Mouse (Mus musculus): ENCODE data around the gene Bmp7.

Gene Bmp7

DNA sequence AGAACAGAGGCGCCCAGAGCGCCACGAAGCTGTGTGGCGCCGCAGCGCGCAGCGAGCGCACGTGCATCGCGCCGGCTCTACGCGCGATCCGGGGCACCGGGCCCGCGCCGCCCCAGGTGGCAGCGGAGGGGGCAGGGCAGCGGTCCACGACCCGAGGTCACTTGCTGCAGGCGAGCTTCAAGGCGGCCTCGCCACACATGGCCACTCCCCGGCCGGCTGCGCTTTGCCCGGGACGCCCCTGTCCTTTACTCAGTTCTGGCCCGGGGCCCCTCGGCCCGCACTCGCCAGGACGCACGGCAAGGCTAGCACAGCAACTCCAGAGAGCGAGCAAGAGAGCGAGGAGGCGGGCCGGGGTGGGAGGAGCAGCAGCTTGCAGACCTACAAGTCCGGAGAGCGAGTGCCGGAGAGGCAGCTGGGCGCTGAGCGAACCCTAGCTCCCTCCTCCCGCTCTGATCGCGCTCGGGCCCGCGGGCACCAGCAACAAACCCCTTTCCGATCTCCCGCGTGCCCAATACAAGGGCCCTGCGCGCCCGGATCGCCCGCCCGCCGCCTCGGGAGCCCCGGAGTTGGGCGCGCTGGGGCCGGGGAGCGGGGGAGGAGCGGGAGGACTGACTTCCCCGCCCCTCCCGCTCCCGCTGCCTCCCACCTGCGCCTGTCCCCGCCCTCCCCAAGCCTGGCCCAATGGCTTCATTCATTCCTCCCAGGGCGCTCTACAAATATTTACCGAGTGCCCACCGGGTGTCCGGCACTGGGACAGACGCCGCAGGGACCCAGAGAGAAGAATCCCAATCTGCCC lies at the start of gene Bmp7:
Bmp7 (minus strand) TSS at position 319 of the 796 bp plus-strand sequence.
- peak; percentile 62 for DNase-seq (ENCODE audit: low spot score)

DNA sequence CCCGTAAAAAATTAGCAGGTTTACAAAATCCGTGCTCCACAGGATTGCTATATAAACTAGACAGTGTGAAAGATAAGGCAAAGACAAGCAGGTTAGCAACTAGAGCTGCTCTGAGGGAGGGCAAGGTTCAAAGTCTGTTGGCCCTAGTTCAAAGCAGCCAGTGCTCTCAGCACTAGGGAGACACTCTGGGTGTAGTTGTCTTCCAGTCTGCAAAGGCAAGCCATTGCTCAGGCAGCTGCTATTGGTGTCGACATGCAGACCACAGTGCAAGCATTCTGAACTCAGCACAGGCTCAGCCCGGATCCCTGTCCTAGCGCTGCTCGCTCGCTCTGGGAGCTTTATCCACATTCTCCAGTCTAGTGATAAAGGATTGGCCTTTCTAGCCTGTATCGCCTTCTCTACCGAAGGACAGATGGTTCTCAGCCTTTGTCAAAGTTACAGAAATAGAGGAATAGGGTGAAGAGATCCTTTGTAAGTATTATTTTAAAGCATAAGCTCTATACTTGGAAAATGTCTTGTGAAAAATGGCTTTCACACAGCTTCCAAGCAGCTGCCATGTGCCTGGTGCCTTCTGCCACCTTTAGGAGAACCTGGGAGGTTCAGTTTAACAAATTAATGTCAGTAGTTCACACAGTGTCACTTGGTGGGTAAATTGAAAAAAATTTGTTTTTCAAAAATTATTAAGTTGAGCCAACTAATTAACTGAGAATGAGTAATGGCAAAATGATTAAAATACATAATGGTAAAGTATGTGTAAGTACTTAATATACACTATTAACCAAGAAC lies 42.8 kb upstream of the Bmp7 start:
- DNase-seq (ENCODE audit: low spot score), result no peak

DNA sequence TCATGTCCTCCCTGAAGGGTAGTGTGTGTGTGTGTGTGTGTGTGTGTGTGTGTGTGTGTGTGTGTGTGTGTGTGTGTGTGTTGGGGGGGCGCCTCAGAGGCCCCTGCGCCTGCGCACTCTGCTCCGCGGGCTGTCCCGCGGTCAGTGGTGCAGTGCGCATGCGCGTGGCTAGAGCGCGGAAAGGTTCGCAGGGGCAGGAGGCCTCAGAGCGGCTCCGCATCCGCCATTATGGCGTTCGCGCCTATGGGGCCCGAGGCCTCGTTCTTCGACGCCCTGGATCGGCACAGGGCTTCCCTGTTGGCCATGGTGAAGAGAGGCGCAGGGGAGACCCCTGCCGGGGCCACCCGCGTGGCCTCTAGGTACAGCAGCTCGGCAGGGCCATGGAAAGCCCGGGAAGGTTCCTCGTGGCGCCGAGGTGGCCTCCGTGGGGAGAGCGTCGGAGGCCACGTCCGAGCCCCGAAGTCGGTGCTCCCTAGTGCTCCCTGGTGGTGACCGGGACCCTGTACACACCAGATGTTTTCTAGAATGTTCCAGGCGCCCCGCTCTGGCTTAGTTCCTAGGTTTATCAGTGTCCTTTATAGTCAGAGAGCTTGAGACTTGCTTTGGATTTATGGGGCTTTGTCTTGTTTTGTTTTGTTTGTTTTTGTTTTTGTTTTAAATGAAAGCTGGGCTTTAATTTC lies 39.7 kb upstream of the Bmp7 start:
- DNase-seq (ENCODE audit: low spot score), result no peak

DNA sequence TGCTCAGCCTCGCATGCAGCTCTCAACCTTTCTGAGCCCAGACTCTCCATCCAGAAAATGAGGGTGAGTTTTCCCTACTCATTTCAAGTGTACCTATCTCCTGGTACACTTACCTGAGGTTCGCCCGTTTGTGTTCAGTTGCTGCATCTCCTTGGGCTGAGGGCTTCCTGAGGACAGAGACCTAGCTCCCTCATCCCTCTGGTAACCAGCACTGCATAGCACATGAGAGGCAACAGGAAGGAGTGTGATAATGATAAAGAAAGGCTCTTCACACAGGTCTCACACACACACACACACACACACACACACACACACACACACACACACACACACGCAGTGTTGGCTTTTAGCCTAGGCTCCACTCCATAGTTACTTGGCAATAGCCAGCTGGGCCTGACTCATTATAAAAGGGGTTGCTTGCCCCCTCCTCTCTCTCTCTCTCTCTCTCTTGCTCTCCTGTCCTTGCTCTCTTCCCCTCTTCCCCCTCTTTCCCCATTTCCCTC lies 38.1 kb upstream of the Bmp7 start:
- peak; percentile 42 for DNase-seq (ENCODE audit: low spot score)

DNA sequence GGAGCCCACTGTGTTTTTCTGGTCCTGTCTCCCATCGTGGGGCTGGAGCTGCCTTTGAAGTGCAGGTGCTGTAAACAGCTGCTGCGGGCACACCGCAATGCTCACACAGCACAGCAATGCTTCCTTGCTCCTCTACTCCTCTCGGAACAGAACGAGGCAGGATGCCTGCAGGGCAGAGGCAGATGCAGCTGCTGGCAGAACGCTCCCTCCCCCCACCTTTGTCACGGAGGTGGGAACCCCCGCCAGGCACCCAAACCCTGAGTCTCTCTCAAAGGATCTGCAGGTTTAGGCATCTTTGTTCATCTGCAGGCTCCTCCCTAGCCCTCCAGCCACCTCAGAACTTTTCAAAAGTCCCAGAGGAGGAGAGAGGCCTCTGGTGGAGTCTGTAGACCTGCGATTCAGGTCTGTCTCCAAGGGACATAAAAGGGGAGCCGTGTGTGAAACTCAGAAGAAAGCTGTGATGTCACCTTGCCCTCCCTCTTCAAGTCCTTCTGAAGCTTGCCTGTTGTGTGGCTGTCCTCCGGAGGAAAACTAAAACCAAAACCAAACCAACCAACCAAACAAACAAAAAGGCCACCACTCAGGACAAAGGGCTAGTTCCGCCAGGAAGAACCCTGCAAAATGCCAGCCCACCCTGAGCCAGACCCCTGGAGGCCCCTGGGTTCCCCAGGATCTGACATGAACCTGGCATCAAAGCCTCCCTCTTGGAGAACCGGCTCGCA lies 37.4 kb upstream of the Bmp7 start, which contains the start of gene Spo11:
Spo11 (plus strand) TSS at position 292 of the 722 bp plus-strand sequence.
- peak; percentile 84 for DNase-seq (ENCODE audit: low spot score)

DNA sequence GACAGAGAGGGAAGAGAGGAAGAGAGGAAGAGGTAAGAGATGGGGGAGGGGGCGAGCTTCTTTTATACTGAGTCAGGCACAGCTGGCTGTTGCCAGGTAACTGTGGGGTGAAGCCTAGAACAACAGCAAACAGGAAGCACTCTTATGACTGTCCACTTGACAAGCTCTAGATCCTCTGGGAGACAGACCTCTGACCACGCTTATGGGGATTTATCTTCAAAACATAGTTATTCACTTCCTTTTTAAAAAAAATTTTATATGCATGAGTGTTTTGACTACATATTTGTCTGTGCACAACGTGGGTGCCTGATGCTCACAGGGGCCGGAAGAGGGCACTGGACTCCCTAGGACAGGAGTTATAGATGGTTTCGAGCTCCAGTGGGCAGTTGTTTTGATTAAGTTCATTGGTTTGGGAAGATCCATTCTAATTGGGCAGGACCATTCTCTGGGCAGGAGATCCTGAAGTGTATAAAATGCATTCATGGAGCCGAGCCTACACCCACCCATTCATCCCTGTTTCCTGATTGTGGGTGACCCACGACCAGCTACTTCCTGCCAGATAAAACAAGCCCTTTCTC lies 36.6 kb upstream of the Bmp7 start:
- DNase-seq (ENCODE audit: low spot score), result peak; percentile 48

DNA sequence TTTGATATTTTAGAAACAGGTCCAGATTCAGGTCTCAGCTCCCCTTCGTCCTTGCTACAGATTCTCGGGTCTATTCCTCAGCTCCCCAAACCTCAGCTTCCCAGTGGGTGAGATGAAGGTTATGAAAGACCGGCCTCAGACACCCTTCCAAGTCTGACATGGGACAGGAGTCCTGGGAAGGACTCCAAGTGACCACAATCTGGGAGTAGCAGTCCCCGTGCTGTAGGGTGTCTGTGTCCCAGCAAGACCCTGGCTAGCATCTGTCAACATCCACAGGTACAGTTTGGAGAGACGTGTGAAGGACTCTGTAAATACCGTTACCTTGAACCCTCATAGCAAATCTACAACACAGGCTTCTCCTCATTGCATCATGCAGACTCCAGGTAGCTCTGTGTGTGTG lies 35.0 kb upstream of the Bmp7 start:
- DNase-seq (ENCODE audit: low spot score), result no peak

DNA sequence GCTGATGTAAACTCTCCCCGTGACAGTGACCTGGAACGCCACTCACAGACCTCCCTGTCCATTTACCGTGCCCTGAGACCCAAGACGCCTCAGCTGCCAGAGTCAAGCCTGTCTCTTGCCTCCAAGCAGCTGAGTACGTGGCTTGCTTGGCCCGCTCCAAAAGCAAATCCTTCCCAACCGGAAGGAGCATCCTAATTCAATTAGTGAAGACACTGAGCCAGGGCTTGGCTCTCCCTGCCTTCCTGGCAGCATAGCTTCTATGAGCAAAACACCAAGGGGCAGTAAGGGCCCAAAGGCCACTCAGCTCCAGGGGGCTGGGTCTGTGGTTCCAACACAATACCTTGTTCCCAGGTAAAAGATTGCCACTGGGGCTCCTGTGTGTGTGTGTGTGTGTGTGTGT lies 34.6 kb upstream of the Bmp7 start:
- DNase-seq (ENCODE audit: low spot score), result no peak

DNA sequence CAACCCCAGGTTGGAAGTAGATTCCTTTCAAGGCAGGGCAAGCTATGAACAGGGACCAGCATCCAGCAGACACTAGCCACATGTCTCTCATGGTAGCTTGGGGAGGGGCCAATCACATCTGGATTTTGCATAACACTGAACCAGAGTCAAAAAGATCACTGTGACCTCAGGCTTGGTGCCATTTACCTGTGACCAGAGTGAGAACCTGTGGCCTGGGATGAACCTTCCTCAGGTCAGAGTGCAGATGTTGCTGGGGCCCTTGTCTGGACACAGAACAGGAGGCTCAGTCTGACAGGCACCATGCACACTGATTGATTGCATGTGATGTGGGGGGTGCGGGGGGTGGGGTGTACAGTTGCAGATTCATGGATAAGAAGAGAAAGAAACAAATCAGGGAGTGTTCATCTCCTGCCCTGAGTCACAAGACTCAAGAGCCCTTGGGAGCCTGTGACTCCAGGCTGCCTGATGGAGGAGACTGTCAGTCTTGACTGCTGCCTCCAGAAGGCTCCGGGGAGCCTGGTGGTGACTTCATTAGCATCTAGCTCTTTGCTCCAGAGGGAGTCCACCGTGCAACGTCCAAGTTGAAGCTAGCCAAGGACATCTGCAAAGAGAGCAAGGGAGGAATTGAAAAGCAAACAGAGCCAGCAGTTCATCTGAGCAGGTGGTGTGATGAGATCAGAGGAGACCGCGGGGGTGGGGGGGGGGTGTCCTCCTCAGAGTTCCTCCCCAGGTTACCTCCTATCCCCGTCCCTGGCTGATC lies 33.9 kb upstream of the Bmp7 start:
- no peak for DNase-seq (ENCODE audit: low spot score)

DNA sequence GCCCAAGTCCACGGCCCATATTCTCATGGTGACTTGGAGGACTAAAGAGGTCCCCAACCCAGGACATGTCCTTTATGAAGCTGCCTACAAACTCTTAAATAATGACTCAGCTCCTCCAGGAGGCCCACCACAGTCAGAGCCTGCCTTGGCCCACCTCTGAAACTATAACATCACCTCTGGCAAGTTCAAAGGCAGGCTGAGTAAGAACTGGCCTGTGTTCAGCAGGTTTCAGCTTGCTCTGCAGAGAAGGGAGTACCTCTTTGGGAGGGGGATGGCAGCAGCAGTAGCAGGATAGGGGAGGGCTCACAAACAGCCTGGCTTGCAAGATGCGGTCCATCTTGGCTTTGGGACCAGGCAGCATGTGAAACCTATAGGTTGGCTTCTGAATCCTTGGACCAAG lies 31.7 kb upstream of the Bmp7 start:
- DNase-seq (ENCODE audit: low spot score), result no peak

DNA sequence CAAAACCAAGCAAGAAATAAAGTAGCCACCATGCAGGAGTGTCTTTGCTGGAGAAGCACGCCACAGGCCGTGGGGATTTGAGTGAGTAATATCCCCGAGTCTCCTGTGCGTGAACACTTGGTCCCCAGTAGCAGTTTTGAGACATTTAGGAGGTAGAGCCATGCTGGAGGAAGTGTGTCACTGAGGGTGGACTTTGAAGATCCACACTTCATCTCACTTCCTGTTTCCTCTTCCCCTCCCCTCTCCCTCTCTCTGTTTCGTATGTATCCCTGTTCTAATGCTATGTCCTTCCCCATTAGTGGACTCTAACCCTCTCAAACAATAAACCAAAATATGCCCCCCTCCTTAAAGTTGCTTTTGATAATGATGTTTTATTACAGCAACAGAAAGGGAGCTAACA lies 26.4 kb upstream of the Bmp7 start:
- peak; percentile 29 for DNase-seq (ENCODE audit: low spot score)

DNA sequence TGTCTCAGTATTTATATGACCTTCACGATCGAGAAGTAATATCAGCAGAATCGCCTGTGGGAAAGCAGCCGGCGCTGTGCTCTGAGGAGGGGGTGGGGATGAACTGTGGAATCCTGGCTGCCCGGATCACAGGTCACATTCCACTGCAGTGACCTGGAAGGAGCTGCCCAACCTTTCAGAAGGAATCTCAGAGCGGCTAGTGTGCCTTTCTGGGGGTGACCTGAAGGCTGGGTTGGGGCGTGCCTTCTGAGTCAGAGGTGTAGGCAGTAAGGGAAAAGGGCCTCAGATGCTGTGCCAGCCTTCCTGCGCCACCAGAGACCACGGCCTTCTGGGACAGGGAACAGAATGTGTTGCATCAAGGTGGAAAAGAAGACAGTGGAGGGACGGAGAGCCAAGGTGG lies 25.1 kb upstream of the Bmp7 start:
- DNase-seq (ENCODE audit: low spot score), result no peak

DNA sequence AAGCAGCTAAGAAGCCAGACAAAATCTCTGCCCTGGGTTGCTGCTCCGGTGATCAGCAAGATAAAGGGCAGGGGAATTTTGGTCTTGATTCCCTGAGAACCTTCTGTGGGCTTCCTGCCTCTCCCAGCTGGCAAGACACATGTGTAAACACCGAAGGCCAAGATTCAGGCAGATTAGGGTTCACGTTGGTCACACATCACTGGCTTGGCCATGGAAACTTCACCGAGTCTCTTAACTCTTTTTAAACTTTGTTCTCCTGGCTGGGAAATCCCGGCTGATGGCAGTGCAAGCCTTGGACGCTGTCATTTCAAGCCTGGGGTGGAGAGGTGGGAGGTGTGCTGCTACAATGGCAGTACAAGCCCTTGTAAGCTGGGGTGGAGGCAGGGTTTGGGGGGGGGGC lies 21.1 kb upstream of the Bmp7 start:
- no peak for DNase-seq (ENCODE audit: low spot score)

DNA sequence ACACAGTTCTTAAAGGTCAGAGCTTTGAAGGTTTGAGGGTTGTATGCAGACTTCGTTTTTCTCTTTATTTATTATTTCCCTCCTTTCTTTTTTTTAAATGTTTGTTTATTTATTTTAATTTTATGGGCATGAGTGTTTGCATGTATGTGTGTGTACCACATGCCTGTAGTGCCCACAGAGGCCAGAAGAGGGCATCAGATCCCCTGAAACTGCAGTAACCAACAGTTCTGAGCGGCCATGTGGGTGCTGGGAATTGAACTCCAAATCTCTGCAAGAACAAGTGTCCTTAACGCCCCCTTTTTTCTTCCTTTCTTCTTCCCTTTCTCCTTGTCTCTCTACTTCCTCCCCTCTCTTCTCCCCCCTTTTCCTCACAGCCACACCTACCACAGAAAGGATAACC lies 20.2 kb upstream of the Bmp7 start:
- DNase-seq (ENCODE audit: low spot score), result no peak

DNA sequence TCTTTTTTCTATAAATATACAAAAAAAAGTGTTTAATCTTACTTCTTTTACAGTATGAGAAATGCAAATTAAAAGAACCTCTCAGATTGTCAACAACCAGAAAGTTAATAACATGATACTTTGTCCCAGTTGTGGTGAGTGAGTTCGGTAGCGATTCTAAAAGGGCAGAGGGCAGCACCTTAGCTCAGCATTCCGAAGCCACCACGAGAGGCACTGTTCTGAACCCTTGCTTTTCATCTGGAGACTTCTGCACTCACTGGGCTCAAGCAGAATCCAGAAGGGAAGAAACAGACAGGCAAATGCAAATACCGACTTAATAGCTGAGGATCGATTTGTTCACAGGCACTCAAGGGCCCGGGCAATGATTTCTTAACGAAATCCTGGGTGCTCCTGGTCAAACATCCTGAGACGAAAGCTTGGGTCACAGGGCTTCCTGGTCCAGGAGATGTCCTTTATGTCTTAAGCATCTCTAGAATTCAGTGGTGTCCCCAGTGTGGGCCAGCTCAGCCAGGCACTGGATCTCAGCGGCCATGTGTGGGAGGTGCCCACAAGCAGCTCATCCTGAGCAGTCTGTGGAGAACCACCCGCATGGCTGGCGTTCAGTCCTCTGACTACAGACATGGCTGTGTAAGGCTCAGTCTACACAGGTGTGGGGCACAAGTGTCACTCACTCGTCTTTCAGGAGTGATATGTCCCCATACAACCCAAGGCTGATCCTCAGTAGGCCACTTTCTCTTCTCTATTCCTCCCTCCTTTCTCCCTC lies 19.1 kb upstream of the Bmp7 start:
- DNase-seq (ENCODE audit: low spot score), result no peak

DNA sequence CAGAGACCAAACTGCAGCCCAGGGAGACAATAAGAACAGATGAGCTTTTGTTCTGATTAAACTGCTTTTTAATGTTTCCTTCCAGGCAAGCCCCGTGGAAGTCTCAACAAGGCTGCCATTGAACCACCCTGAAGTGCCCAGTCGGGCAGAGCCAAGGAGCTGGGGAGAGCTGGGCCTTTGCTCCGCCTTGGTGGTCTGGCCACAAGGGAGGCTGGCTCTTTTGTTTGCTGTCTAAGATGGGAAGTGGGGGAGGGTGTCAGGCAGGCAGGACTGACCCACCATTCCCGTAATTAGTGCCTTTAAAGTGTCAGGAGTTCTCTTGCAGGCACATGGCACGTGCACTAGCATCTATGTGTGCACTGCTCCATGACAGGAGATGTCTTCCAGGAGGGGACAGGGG lies 18.5 kb upstream of the Bmp7 start:
- no peak for DNase-seq (ENCODE audit: low spot score)

DNA sequence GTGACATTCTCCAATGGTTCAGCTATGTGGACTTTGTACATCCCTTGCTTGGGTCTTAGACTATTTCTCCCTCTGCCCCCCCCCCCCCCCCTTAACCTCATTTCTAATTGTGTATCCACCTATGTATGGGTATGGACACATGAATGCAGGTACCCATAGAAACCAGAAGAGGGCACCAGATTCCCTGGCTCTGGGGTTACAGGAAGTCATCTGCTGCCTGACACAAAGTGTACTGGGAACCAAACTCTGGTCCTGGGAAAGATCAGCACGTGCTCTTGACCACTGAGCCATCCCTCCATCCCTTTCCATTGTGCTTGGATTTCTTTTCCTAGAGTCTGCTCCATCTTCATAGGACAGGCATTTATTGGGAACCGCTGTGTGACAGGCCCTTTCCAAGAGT lies 11.9 kb upstream of the Bmp7 start:
- no peak for DNase-seq (ENCODE audit: low spot score)

DNA sequence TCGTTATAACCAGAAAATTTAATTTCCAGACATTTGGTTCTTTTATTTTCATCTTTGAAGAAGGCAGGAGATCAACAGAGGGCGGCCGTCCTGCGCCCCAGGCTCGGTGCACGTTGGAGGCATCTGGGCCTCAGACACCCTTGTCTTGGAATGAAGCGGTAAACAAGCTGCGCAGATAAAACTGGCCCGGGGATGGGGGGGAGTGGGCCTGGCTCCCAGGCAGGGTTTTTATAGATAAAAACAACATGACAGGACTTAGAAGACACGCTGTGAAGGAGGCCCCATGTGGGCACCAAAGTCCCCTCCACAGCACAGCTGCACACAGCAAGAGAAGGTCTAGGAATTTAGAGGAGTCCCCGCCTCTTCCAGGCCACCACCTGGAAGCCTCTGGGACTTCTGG lies 10.6 kb upstream of the Bmp7 start:
- no peak for DNase-seq (ENCODE audit: low spot score)

DNA sequence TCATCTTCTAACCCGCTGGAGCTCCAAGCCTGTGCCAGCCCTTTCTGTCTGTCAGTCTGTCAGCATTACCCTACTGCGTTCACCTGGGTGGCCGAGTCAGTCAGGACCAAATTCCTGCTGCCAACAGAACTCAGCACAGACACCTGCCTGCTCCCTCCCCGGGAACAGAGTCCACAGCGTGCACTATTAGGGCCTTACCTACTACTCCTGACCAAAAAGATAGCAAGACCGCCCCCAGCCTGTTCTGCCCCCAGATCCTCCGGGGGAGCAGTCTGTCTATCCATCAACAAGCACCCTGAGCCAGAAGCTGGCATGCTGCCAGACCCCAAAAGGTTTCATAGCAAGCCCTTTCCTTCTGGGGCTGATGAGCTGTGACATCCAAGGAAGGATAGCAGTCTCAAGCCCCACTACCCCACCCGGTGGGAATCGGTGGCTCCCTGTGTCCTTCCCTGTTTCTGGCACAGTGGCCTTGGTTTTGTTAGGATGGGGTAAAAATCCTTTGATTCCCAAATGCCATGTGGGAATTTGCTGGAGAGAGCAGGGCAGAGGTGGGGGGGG lies 10.1 kb upstream of the Bmp7 start:
- no peak for DNase-seq (ENCODE audit: low spot score)

DNA sequence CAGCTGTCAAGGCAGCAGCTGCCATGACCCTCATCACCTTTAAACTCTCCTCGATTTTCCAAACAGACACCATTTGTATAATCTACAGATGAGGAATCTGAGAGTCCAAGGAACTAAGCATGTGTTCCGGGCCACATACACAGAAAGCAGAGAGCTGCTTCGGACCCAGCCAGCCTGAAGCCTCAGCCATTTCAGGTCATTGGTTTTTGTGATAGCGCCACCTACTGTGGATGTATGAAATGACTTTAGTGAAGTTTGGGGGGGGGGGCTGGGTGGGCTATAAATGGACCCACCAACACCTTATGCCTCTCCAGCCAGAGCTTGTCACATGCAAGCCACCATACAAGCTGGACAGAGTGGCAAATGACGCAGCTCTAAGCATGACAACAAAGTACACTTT lies 8.9 kb upstream of the Bmp7 start:
- no peak for DNase-seq (ENCODE audit: low spot score)
